Mouse (Mus musculus) lung, postnatal 0 days (tissue): Measurements from ENCODE around the gene Arhgap22.

Experiments used
- CTCF ChIP-seq: IDR thresholded peaks from 2 replicates; pipeline ENCODE4 v1.5.1; 2016; ENCODE audit warnings: antibody characterized with exemption, mild to moderate bottlenecking
- EP300 ChIP-seq: IDR thresholded peaks from 2 replicates; pipeline ENCODE4 v1.6.1; 2016; ENCODE audit warnings: antibody characterized with exemption, mild to moderate bottlenecking, control low read depth

DNA sequence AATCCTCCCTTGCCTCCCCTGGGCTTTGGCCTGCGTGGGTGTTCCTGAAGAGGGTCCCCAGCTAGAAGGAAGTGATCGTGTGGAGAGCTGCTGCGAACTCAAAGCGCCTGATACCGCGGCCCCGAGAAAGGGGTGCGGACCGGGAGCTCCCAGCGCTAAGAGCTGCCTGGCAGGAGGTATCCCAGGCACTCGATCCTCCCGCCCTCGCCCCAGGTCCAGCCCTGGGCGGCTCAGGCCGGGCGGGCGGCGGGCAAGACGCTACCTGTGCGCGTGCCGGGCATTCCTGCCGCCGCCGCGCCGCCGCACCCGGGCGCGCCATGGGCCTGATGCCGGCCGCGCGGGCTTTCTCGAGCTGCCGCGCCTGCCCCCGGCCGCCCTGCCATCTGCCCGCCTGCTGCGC, 137.2 kb downstream of the Arhgap22 start:
- TF ChIP-seq EP300 (peak; percentile 24; the same call in 1 of the 2 replicates), CTCF (no peak)
